Mouse (Mus musculus) c-Kit-positive CD71-positive TER-119-positive erythroid progenitor cells, embryonic 14.5 days (primary cell): ENCODE measurements around the gene Poc5.
A peak's percentile ranks its signal among the peaks of the same experiment; 100 is the strongest.

Experiments used
- DNase-seq: peaks from one replicate; pipeline ENCODE4 v3.0.0-alpha.2; 2013; ENCODE audit warnings: low spot score

Gene Poc5

DNA sequence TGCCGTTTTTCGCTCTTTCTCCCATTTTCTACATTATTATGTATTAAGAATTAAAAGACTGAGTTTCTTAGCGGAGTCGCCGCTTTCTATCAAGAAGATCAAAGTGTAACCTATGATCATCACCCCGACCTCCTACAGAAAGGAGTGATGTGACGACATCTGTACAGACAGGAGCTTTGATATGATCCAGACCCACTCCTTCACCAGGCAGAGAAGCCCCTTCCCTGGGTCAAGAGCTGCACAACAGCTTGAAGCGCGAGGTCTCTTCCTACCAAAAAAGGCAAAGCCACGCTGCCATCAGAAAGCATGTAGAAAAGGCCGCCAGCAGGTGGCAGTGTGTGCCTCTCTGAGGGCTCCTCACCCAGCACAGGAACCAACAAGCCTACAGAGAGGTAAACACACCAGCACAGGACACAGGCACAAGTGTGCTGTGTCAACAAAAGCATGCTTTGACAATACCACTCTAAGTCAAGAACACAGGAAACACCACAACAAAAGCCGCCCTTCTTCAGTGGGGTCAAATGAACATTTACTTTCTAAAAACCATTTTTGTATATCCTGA is 43.6 kb downstream of the Poc5 start:
- DNase-seq, result peak; percentile 72

DNA sequence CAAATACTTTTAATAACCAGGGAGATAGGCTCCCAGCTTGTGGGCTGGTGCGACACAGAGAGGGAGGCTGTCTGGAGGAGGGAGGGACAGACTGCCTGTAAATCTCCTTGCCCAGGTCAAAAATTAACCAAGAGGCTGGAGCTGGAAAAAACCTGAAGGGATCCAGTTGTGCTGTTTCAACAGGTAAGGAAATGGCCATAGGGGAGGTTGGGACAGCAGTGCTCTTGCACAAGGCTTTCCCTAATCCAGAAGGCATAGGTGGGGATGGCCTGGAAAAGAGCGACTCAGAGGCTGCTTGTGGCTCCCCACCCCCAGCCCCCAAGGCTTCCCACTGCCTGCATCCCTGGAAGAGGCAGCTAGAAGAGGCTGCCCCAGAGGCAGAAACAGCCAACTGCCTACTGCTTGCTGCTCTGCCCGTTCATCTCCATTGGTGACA is 44.3 kb downstream of the Poc5 start:
- no peak for DNase-seq

DNA sequence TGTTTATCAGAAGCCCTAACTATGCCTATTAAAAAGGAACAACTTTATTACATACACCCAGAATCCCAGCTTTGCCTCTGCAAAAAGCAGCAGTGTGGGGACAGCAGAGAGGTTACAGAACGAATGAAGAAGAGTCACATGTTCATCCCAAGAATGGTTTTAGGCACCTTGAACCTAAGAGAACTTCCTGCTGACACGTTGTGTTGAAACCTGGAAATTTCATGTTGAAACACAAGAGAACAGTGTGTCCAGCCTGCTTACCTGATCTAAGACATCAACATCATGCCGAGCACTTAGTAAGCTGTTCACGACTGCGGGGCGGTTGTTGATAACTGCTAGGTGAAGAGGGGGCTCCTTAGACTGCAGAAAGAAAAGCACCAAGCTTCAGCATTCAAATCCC is 44.9 kb downstream of the Poc5 start:
- no peak for DNase-seq

DNA sequence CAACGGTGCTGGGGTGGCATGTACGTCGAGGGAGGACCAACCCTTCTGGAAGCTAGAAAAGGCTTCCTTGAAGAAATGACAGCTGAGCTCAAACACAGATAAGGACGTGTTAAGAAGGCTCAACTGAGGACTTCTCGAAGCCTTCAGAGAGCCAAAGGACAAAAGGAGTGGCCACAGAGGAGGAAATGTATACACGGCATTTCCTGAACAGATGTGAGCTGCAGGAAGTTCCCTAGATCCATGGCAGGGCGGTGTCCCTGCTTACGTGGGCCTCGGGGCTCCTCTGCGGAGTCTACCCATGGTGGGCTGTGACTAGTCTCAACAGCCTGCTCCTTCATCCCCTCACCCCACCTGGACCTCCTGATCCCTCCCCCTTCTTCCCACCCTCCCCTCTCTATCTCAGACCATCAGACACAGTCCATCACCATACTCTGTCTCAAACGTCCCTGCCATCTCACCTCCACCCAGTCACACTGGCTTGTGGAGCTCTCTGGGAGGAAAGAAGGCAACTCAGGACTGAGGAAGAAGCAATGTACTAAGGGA is 45.6 kb downstream of the Poc5 start:
- no peak for DNase-seq

DNA sequence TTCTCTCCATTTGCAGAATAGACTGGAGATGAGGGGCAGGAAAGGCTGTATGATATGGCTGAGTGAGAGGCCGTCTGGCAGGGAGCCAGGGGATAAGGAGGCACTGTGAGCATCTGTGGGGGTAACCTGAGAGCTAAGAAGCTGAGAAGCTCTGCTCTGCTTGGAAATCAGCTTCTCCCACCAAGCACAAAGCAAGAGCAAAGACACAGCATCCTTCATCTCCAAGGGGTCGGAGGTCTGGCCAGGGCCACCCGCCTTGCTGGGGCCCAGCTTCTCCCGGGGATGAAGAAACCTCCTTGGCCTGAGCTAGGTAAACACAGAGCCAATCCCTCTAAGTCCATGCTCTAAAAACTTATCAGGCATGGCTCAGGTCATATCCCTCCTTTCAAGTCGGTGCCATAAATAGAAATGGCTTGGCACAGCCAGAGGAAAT is 46.8 kb downstream of the Poc5 start:
- no peak for DNase-seq

DNA sequence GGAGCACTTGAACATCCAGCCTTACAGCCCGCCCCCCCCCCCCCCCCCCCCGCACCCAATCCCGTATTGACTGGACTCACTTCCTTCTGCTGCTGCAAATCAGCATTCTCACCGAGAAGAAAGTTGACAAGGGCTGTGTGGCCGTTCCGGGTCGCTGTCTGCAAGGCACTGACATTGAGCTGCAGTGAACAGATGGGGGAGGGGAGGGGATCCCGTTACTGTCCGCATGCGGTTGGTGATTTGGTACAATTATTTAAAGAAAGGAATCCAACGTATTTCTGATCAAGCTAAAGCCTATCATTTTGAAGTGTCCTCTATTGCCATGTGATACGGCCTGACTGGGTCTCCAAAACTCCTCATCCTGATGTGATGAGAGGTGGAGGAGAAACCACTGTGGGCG is 47.7 kb downstream of the Poc5 start:
- no peak for DNase-seq

DNA sequence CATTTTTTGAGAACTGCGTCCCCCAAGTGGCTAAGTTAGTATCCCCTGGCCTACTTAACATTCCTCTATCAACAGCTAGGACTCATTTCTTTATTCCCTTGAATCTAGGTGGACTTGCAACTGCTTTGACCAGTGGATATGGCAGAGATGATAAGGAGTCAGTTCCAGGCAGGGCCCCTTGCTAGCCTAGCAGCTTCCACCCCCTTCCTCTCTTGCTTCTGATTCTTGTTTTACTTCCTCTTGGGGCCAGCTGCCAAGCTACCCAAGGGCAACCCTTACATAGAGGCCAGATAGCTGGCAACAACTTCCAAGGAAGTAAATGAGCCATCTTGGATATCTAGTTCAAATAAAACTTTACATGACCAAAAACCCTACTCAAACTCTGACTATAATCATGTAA is 48.8 kb downstream of the Poc5 start:
- DNase-seq, result no peak

DNA sequence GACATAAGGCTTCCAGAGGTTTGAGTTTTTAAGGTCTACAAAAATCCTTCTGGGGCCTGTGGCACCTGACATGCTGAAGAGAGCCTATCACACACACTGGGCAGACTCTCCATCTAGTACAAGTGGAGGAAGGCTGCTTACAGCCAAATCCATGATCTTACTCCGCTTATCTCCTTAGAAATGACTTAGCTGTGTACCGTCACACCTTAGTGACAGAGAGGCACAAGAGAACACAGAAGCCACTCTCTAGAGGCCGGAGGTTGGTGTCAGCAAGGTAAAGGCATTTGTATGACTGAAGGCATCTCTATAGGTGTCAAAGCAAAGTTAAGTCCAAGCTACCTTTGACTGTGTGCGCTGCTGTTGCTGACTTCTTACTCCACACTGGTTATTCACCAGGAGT is 52.3 kb downstream of the Poc5 start:
- no peak for DNase-seq

DNA sequence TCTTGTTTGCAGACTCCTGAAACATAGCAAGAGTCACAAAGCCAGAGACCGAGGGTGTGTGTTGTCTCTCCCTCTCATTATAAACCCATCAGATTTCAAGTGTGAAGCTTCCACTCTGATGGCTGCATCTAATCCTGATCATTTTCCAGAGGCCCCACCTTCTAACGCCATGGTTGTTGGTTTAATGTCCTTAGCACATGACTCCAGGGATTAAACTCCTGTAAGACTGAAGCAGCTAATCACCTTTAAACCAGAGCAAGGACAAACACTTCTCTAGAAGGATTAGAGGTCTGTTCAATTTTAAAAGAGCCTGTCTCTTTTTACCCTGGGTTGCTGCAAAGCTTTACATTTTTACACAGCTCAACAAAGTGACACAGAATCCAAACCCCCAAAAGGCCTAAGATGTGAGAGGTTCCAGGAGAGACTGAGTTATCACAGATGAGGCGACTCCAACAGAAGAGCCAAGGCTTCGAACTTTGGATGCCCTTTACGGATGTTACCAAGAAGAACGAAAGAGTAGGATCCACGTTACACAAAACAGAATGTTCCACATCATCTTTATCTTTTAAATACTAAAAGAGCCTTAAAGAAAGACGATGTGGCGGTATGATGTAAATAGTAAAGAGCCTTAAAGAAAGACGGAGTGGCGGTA is 62.2 kb downstream of the Poc5 start:
- no peak for DNase-seq

DNA sequence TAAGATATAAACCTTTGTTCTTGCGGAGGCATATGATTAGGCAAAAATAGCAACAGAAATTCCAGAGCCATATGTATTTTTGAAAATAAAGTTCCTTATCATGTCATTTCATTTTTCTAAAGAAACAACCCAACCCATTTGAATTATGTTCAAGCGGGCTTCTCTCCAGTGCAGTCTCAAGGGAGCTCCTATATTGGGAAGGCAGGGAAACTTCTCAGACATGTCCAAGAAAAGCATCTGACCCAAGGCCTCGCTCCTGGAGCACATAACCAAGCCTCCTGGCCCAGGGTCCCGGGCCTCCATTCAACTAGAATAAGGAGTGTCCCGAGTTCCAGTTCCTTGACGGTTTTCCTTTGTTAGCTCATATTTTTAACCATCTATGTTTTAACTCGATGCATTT is 62.8 kb downstream of the Poc5 start:
- DNase-seq, result no peak

DNA sequence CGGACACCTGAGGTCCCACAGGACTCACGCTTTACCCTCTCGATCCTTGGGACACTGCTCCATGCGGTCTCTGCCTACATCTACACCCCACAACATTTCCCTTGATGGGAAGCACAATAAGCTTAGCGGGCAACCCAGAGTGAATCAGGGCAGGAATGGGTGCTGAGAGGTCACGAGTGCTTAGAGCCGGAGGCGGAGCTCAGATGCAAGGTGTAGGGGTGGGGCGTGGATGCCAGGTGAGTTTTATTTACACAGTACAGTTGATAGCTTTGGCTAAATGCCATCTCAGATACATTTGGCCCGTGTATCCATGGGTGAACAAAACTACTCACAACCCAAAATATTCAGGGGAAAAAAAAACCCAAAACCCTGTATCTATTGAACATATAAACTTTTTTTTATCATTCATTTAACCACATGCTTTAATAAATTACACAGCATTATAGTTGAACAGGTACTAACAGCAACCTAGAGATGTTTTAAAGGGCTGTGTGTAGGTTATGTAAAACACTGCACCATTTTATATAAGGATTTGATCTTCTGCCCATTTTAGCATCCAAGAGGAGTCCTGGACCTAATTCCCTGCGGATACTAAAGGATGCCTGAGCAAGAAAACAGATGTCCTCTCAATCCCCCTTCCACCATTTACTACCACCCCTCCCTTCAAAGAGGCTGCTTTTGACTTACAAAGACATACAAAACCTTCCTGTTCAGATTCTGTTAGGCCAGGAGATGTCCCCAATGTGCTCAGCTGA is 63.5 kb downstream of the Poc5 start:
- no peak for DNase-seq

DNA sequence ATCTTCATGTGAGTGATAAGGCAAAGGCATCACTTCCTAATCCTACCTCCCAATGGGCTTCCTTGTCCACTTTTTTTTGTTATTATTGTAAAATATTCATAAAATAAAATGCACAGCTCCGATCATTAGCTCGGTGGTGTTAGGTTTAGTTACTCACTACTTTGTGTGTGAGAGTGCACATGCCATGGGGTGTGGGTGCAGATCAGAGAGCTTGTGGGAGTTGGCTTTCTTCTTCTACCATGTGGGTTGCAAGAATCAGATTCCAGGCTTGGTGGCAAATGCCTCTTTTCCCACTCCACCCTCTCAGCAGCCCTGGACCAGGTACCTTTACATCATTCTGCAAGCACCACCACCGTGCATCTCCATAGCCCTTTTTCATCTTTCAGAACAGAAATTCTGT is 64.5 kb downstream of the Poc5 start:
- no peak for DNase-seq

DNA sequence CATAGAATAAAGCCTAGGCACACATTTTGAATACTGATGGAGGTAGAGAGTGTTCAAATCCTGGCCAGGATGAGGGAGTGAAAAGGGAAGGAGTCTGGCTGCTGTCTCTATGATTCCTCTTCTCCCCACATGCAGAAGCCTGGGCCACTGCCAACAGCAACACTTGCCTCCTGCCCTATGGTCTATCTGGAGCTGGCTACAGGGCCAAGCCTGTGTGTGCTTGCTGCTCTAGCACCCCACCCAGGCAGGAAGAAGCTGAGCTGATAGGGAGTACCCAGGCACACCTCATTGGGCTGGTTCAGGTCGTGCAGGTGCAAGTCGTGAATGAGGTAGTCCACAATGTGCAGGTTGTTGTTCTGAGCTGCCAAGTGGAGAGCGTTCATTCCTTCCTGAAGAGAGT is 66.2 kb downstream of the Poc5 start:
- DNase-seq, result no peak

DNA sequence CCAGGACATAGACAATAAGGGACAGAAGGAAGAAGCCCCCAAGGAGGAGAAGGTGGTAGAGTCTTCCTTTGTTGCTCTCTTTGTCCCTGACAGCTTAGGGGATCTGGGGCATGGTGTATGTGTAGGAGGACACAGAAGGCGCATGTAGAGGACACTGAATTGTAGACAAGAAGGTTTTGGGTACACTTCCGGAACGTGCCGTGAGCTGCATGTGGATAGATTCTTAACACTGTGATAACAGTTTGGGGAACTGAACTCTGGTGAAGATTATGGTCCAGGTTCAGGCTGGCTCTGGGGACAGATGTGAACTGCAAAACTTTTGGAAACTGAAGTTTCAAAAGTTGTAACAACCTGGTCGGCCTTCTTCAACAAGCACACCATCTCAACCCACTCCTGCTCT is 69.5 kb downstream of the Poc5 start:
- no peak for DNase-seq

DNA sequence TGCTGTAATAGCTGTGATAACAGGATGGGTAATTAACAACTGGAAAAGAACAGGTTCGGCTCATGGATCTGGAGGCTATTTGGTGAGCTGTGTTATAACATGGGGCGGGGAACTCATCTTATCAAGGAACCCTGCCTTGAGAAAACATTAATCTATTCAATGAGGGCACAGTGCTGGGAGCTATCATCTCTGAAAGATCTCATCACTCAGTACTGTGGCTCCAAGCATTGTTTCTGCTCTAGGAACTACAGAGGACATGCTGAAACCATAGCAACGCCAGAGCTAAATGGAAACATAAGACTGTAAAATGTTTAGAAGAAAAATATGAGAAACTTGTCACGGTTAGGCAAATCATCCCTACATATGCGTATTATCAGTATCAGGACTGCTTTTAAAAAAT is 69.9 kb downstream of the Poc5 start:
- no peak for DNase-seq

DNA sequence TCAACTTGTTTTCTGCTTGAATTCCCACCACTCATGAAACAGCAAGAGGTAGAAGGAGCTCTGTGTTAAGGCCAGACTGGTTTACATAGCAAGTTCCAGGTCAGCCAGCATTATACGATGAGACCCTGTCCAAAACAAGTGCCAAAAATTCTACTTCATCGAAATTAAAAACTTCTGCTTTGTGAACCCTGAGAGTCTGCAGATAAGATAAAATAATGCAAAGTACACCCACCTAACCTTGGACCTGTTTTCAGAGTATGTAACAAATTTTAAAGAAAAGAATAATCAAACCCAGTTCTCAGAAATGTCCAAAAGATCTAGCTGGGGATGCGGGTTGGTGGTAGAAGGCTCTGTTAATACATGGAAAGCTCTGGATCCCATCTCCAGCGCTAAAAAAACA is 70.5 kb downstream of the Poc5 start:
- DNase-seq, result no peak

DNA sequence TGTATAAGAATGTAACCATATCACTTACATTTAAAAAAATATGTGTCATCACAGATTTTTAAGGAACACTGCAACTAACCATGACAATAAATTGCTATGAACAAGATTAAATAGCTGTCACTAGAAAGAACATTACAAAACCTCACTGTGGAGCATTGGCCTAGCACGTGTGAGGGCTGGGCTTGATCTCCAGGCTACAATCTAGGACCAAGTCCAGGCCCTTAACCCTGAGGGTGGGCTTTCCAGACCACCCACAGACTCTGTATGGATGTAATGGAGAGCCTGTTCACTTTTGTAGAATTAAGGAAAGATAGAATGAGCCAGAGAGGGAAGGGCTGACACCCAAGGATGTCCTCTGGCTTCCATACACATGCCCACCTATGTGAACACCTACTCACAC is 74.5 kb downstream of the Poc5 start:
- DNase-seq, result no peak

DNA sequence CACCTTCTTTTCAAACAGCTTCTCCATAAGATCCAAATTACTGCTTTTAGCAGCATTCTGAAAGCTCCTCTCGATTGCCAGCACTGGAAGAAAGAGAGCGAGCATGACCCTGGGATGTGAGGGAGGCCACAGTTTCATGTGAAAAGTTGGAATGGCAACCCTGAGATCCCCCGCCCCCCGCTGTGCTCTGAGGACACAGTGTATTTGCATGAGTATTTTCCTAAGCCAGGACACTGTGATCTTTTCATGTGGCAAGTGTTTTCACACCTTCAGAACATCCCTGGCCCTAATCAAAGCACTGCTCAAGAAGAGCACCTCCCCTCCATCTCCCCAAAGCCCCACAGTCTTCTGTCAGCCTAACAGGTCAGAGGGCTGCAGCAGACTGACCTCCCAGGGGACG is 77.2 kb downstream of the Poc5 start:
- no peak for DNase-seq
